Mouse (Mus musculus) frontal cortex, postnatal 10 days (tissue): ENCODE results near the gene Nadk2.
A peak's percentile ranks its signal among the peaks of the same experiment; 100 is the strongest.

ENCODE experiments used
- DNase-seq, 2 experiments: peaks; one replicate each; pipeline ENCODE4 v3.0.0; 2022; ENCODE audit warnings: low spot score in 2 of 2, mixed read lengths in 1 of 2

The Nadk2 gene

GRCm38 (mm10) chr15:9070912-9071555 lies at the start of gene Nadk2:
TSS of gene Nadk2 (plus strand) at chr15:9071260.
- peak; percentile 98 to 99 for DNase-seq

GRCm38 (mm10) chr15:9055704-9056103 lies 15.4 kb upstream of the Nadk2 start:
- DNase-seq, result no peak

- no peak for DNase-seq
Observed at GRCm38 (mm10) chr15:9059856-9060255, 11.2 kb upstream of the Nadk2 start.

GRCm38 (mm10) chr15:9061150-9061882 lies 9.7 kb upstream of the Nadk2 start:
- peak; percentile 31 to 47 for DNase-seq

- DNase-seq, result no peak
Observed at GRCm38 (mm10) chr15:9068881-9069280, 2.2 kb upstream of the Nadk2 start.

GRCm38 (mm10) chr15:9070353-9070752 lies 707 bp upstream of the Nadk2 start:
- no peak for DNase-seq

- DNase-seq, result peak; percentile 43 to 52
Observed at GRCm38 (mm10) chr15:9071556-9072544, 790 bp downstream of the Nadk2 start.

GRCm38 (mm10) chr15:9072630-9073029 lies 1.6 kb downstream of the Nadk2 start:
- DNase-seq, result no peak

GRCm38 (mm10) chr15:9073067-9073608 lies 2.1 kb downstream of the Nadk2 start:
- no peak for DNase-seq

GRCm38 (mm10) chr15:9073684-9074083 lies 2.6 kb downstream of the Nadk2 start:
- no peak for DNase-seq

- DNase-seq, result no peak
Observed at GRCm38 (mm10) chr15:9074139-9074538, 3.1 kb downstream of the Nadk2 start.

- DNase-seq, result no peak
Observed at GRCm38 (mm10) chr15:9074671-9075070, 3.6 kb downstream of the Nadk2 start.

- DNase-seq, result no peak
Observed at GRCm38 (mm10) chr15:9075608-9076200, 4.6 kb downstream of the Nadk2 start.

- no peak for DNase-seq
Observed at GRCm38 (mm10) chr15:9078481-9079300, 7.6 kb downstream of the Nadk2 start.

GRCm38 (mm10) chr15:9079626-9080025 lies 8.6 kb downstream of the Nadk2 start:
- no peak for DNase-seq

- no peak for DNase-seq
Observed at GRCm38 (mm10) chr15:9080206-9080605, 9.1 kb downstream of the Nadk2 start.

GRCm38 (mm10) chr15:9081294-9081693 lies 10.2 kb downstream of the Nadk2 start:
- DNase-seq, result no peak

GRCm38 (mm10) chr15:9082753-9083152 lies 11.7 kb downstream of the Nadk2 start:
- DNase-seq, result no peak

GRCm38 (mm10) chr15:9086813-9087212 lies 15.8 kb downstream of the Nadk2 start:
- DNase-seq, result no peak

GRCm38 (mm10) chr15:9087421-9087820 lies 16.4 kb downstream of the Nadk2 start:
- no peak for DNase-seq
